Mouse (Mus musculus) megakaryocyte-erythroid progenitor cell, adult 5-6 weeks (primary cell): ENCODE measurements around the gene Thada. TPM values are rescaled to one million over a fixed set of nuclear protein-coding genes. Genes with fewer than 3 reads are reported as not detected.

Experiments
- ATAC-seq: replicated peaks from 2 replicates; pipeline ENCODE4 v1.8.0; 2016; ENCODE audit warnings: mild to moderate bottlenecking, inconsistent platforms; ENCODE audit not compliant: severe bottlenecking, poor library complexity, low FRiP score, low TSS enrichment
- total RNA-seq, 2 experiments: library from RNA; stranded (forward) in 1 of 2; stranded (reverse) in 1 of 2; fragments of 200-1000, 215-1000 nt in 1 of 2; fragments of >200 nt in 1 of 2; fragmentation: Nextera tagmentation in 1 of 2; gene quantifications; 2 replicates each; pipeline ENCODE4 v1.2.3; 2014 to 2017

Thada gene
- total RNA-seq, 2 experiments from 2014 or later: 34.0 to 34.5 TPM

- no peak for ATAC-seq
These were observed 258.4 kb downstream of the Thada start for GRCm38 (mm10) chr17:84207611-84208010.

- ATAC-seq: no peak
These were observed 259.8 kb downstream of the Thada start for GRCm38 (mm10) chr17:84206239-84206638.

DNA sequence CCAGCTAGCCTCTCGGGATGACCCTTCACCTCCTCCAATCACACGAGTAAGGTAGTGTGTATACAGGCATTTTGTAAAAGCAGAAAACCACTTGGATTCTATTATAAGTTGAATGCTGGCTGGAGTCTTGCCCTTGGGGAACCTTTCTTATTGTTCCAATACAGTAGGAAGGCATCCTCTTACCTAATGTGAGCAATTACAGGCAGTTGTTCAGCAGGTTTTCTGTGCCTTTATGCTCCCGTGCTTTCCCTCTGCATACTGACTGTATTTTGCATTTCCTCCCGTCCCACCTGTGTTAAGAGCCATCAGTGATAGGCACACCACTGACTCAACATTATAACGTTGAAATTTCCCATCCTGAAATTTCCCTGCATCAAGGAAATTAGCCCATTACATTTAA lies 261.0 kb downstream of the Thada start:
- no peak for ATAC-seq

DNA sequence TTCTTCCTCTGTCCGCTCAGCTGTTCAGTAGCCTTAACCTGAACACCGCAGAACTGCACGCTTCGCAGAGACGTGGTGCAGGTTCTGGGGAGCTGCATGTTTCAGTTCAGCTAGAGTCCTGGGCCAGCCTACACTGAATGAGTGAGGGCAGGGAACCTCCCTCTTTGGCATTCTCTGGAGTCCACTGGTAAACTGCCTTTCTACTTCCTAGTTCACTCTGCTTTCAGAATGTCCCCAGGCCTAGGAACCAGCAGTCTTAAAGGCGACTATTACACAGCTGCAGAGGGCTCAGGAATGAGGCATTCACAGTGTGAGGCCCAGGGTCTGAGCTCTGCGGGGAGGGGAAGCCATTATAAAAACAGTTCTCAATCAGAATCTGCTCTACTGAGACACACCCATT lies 262.7 kb downstream of the Thada start:
- no peak for ATAC-seq

DNA sequence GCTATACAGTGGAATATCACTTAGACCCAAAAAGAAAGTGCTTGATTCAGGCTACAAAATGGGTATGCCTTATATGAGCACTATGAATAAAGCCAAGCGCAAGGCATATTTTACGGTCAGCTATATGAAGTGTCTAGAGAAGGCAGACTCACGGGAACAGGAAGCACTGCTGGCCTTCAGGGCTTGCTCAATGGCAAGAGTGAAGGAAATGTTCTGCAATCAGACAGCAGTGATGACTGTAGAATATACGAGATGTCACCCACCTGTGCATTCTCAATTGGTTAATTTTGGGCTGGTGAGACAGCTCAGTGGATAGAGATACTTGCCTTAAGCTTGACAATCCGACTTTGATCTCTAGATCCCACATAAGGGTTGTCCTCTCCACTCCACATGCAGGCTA lies 264.8 kb downstream of the Thada start:
- ATAC-seq: no peak

DNA sequence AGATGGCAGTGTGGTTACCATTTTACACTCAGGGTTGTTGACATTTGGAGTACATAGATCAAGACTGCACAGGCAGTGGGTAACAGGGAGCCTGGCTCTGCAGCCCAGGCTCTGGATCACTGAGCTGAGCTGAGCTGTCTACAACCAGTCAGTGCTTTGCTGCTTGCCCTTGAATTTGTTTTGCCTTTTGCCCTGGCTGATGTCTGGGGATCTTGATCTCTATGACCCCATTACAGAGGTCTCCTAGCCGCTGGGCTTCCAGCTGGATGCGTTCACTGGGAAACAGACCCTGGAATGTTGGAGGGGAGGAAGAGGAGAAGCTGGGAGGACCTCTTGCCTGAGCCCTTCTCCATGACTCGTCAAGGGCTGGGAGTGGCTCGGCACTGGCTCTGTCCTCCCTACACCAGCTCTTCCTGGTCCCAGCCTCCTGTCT lies 268.1 kb downstream of the Thada start:
- 0 out of 2 replicates have a peak, but pooled peaks have one; percentile 12 for ATAC-seq

DNA sequence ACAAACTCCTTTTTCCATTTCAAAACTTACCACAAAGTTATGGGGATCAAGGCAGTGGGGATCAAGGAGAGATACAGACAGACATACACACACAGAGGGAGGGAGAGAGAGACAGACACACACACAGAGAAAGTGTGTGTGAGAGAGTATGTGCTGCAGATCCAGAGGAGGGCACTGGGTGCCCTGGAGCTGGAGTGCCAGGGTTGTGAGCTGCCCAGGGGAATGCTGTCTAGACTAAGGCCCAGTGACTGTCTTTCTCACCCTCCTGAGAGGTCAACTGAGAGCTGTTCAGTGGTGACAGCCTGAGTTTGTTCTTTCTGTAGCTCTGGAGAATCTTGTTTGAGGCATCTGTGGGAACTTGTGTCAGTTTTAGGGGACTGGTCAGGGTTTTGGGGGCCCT lies 269.7 kb downstream of the Thada start:
- ATAC-seq: no peak

DNA sequence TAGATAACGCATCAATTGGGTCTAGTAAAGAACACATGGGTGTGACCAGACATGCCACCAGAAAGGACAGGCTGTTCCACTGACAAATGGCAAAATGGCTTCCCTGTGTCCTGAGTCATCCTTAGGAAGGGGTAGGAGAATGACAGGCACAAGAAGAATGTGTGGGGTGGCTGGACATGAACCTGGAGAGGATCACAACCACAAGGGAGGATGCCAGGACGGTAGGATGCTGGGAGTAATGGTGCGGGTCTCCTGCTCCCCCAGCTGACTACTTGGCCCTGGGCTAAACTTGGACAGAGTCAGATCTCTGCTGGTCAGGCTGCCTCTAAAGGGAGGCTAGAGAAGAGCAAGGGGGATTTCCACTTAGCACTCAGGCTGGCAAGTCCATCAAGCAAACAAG lies 270.2 kb downstream of the Thada start:
- no peak for ATAC-seq

- ATAC-seq: no peak
These were observed 271.0 kb downstream of the Thada start for GRCm38 (mm10) chr17:84195003-84195395.

DNA sequence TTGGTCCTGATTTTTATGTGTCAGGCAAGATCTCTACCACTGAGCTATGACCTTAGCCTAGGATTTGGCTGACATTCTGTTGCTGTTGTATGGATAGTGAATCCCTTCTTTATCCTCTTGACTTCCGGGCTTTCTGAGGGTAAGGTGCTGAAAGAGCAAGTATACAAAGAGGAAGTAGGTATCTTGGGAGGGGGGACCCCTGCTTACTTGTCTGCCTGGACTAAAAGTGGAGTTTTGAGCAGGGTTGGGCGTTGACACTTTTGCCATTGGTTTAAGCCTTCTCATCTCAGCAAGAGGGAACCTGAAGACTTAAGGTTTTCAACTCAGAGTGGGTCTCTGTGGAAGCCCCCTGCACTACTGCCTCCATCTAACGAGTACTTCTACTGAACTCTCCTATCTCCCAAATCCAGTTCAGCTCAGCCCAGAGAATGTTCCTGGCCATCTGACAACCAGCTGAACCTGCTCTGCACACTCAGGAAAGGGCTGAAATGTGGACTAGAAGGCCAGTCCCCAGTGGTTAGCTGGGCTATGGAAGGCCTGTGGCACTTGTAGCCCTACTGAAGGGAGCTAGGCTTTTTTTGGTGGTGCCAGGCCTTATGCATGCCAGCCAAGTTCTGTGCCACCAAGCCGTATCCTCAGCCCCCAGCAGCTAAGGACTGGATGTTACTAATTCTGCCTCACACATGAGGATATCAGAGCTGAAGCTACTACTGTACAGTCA lies 271.6 kb downstream of the Thada start:
- ATAC-seq: no peak

GRCm38 (mm10) chr17:84193411-84193810 lies 272.6 kb downstream of the Thada start:
- no peak for ATAC-seq

- no peak for ATAC-seq
These were observed 274.1 kb downstream of the Thada start for GRCm38 (mm10) chr17:84191946-84192345.

GRCm38 (mm10) chr17:84190885-84191284 lies 275.1 kb downstream of the Thada start:
- peak; percentile 2; the same call in 1 of the 2 replicates for ATAC-seq

- no peak for ATAC-seq
These were observed 276.7 kb downstream of the Thada start for GRCm38 (mm10) chr17:84189127-84189854.

DNA sequence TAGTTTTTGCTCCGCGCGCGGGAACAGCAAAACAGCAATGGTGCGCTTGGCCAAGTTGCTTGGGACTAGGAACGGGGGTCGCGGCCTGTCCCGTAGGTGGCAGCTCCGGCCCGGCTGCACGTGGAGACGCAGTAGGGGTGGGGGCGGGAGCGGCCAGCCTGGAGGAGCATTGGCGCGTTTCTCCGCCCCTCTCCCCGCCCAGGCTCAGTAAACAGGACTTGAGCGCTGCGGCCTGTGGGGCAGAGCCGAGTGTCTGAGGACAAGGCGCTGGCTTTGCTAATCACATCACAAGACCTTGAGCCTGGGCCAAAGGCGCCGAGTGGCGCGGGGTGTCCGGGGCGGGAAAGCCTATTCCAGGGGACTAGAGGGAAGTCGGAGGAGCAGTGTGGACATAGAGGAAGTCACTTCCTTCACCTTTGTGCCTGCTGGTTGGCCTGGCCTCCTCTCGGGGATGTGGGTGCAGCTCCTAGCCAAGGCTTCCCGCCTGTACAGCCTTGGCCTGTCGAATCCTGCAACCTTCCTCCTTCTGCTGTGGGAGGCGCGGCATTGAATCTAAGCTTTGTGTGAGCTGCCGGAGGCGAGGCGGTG lies 277.5 kb downstream of the Thada start:
- ATAC-seq: peak; percentile 62

DNA sequence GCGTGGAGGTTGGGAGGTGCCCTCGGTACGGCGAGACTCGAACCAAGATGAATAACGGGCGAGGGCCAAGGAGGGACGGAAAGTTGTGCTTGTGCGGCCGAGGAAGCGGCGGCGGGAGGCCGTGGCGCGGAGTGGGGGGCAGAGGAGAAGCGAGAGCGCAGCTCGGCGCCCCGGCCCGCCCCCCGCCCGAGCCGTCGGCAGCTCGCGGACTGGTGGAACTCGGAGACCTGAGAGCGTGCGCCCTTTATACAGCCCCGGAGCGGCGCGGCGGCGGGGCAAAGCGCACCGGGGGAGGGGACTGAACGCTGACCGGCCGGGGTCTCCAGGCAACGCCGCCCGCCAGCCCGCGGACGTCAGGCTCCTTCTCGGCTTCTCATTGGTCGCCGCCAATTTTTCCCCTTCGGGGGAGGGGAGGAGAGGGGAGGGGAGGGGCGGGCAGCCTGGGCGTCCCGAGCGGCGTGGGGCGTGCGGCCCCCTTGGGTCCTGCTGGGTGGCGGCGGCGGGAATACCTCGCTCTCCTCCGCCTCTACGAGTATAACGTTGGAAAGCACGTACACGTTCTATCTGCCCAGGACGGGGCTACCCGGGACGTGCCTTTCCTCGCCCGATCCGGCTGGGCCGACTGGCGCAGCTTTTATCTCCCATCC lies 278.2 kb downstream of the Thada start, which contains the start of gene Zfp36l2:
Gene Zfp36l2 (minus strand): TSS at position 221 of the 647 bp plus-strand sequence.
- ATAC-seq: peak; percentile 43

GRCm38 (mm10) chr17:84187264-84187663 lies 278.7 kb downstream of the Thada start:
- ATAC-seq: peak; percentile 27

DNA sequence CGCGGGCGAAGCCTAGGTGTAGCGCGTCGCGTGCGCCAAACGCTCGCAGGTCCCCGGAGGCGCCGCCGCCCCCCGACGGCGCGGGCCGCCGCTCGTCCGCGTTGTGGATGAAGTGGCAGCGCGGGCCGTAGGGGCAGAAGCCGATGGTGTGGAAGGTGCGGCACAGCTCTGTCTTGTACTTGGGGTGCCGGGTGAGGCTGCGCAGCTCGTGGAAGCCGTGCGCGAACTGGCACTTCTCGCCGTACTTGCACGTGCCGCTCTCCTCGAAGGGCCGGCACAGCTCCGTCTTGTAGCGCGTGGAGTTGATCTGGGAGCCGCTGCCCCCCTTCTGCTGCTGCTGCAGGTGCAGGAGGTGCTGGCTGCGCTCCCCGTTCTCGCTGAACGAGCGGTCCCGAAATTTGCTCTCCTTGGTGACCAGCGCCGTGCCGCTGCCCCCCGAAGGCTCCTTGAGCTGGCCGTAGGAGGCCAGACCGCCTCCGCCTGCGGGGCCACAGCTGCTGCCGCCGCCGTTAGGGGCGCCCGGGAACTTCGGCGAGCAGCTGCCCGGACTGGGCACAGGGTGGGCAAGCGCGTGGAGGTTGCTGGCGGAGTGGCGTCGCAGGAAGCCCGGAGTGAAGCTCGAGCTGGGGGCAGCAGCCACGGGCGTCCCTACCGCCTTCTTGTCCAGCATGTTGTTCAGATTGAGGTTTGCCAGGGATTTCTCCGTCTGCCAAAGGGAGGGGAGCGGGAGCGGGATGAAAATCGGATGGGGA lies 279.4 kb downstream of the Thada start:
- no peak for ATAC-seq
